Mouse (Mus musculus) lung, postnatal 0 days (tissue): ENCODE measurements around the gene Rnf166.
A peak's percentile ranks its signal among the peaks of the same experiment; 100 is the strongest.

ENCODE experiments used
- CTCF ChIP-seq: IDR thresholded peaks from 2 replicates; pipeline ENCODE4 v1.5.1; 2016; ENCODE audit warnings: antibody characterized with exemption, mild to moderate bottlenecking
- EP300 ChIP-seq: IDR thresholded peaks from 2 replicates; pipeline ENCODE4 v1.6.1; 2016; ENCODE audit warnings: antibody characterized with exemption, mild to moderate bottlenecking, control low read depth

DNA sequence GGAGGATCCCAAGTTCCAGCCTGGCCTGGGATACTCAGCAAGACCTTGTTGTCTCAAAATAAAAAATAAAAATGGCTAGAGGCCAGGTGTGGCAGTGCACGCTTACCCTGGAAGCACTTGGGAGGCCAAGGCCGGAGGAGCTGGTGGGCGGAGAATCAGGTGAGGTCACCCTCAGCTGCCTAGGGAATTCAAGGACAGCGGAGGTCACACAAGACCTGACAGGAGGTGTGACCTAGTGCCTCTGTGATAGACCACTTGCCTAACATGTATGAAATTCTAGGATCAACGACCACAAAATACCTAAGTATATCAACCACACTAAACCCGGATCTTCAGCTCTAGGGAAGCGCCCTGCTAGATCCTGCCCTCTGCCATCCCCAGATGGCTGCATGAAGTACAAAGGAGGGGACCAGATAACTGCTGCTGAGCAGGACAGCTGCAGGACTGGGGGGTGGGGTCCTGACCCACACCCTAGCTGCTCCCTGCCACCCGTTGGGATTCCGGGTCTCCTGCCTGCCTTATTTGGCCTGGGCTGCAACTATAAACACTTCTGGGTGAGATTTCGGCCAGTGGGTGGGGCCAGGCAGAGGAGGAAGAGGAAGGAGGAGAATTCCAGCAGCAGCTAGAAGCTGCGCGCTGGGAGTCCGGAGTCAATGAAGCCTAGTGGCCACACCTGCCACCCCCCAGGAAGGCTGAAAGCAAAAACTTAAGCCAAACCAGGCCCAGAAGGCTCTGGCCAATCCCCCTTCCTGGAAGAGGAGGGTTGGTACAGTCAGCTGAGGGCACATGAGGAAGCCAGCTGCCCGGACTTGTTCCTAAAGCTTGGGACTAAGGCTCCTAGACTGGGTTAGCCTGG is 47.2 kb upstream of the Rnf166 start:
- no peak for TF ChIP-seq CTCF
- TF ChIP-seq EP300: peak; percentile 71
